Mouse (Mus musculus): ENCODE measurements around the gene Amigo2. TPM values are rescaled to one million over a fixed set of nuclear protein-coding genes. Genes with fewer than 3 reads are reported as not detected.

Gene Amigo2
- 0.14 and 0.35 TPM in 2 replicates for polyA plus RNA-seq (2012; rRNA removed)

DNA sequence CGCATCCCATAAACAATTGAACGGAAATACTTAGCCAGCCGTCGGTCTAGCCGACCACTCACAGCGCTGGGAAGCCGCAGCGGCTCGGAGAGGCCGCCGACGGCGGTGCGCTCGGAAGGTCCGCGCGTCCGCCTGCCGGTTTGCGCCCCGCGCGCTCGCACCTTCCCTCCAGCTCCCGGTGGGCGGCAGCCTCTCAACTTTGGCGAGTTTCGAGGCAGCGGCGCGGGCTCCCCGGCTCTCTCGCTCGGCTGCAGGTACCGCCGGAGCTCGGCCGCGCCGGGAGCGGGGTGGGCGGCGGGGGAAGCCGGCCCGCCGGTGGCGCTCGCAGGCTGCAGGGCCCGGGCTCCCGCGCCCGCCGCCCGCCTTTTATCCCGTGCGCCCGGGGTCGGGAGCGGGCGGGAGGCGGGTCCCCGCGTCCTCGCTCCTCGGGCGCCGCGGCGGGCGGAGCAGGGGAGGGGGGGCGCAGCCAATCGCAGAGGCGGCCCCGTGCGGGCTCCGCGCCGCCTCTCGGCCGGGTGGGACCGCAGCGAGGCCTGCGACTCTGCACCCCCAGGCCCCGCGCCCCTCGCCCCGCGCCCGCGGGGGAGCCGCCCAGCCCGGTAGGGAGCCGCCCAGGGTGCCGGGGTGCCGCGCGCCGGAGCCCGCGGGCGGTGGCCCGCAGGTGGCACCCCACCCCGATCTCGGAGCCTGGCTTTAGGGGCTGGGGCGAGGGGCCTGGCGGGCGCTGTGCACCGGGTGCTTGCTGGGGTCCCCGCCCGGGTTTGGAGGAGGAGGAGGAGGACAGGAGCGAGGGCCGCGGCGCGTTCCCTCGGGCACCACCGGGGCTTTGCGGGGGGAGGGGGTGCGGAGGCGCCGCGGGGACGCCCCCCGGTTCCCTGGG lies at the start of gene Amigo2, which contains the start of gene Pced1b:
Amigo2 (minus strand) TSS at position 377 of the 880 bp plus-strand sequence.
Pced1b (plus strand) TSS at position 197 of the 880 bp plus-strand sequence.

Other genes starting within 250 kb of the Amigo2 start
- 0.54 and 0.70 TPM in 2 replicates for gene Slc38a4, start 191.3 kb downstream of the Amigo2 start, polyA plus RNA-seq (2012; rRNA removed)
- 1.2 and 2.3 TPM in 2 replicates for gene Pced1b, start 180 bp downstream of the Amigo2 start, polyA plus RNA-seq (2012; rRNA removed)